Mouse (Mus musculus): ENCODE results near the gene Sprn. TPM values are rescaled to one million over a fixed set of nuclear protein-coding genes. Genes with fewer than 3 reads are reported as not detected.
"Not testable (repeated sequence)": the region's sequence is repeated elsewhere in the genome, so short reads cannot be mapped to it uniquely, and the experiment has no call there.

The Sprn gene
- total RNA-seq, 2 experiments from 2014 or later: 135 to 144 TPM

DNA sequence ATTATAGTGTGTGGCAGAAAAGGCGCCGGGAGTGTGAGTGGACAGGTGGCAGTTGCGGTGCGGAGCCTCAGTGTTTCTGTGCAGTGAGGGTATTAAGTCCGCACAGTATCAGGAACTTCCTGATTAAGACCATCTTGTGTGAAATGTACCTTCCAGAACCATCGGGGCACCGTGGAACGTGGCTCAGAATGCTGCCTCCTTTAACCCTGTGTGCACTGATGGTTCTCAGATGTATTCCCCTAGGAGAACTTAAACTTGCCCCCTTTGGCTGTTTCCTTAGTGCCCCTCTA lies 16.7 kb downstream of the Sprn start:
- DNase-seq (ENCODE audit: extremely low spot score in 1 of 2, low spot score in 2 of 2): no peak
- peak overlapping the region; percentile 96 for H3K27ac ChIP-seq

DNA sequence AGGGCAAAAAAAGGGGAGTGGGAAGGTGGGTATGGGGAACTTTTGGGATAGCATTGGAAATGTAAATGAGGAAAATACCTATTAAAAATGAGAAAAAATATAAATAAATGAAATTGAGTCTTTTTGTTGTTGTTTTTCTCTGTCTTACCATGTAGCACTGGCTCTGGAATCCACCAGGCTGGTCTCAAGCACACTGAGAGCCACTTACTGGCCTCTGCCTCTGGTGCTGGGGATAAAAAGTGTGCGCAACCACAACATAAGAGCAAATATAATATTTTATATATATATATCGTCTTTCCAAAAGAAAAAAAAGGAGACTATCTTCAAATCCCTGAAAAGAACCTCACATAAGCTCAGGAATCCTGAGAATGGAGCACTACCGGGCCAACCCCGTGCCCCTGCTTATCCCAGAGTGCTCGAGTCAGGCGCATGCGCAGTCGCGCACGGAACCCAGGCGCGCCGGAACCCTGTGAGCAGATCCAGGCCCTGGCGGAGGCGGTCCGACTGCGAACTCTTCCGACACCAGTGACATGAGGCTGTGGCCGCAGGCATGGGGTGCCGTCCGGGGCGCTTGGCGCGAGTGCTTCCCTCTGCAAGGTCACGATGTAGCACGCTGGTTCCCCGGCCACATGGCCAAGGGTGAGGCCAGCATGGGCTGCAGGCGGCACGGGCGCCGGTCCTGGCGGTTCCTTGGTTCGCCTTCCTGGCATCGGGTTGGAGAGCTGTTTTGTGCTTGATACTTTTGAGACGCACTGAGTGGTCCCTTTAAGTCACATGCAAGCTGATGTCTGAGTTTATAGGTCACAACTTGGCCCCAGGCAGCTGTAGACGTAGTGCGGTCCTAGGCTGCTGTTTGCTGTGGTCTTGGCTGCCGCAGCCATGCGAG lies 17.3 kb downstream of the Sprn start, which contains the start of gene Mtg1:
Mtg1 (plus strand) TSS at position 430 of the 886 bp plus-strand sequence.
- intact Hi-C loops (cut with DNase I): loop anchor here (1.0 kb wide), 1 partner anchor 35 kb away; the partner anchor contains the start of gene Fuom
- TF ChIP-seq CTCF (IDR thresholded peaks at IDR 0.05): no peak
- peak; percentile 97 to 98 for DNase-seq (ENCODE audit: extremely low spot score in 1 of 2, low spot score in 2 of 2)
- peak within 1 kb of the TSS; percentile 96 for H3K27ac ChIP-seq
- peak within 1 kb of the TSS; percentile 80 for H3K4me3 ChIP-seq

More for the DNA sequence above, 16.7 kb downstream of the Sprn start:
- intact Hi-C loops (cut with DNase I): no loop called here
- peak overlapping the region; percentile 80 for H3K4me3 ChIP-seq
- no peak for TF ChIP-seq CTCF (IDR thresholded peaks at IDR 0.05)

DNA sequence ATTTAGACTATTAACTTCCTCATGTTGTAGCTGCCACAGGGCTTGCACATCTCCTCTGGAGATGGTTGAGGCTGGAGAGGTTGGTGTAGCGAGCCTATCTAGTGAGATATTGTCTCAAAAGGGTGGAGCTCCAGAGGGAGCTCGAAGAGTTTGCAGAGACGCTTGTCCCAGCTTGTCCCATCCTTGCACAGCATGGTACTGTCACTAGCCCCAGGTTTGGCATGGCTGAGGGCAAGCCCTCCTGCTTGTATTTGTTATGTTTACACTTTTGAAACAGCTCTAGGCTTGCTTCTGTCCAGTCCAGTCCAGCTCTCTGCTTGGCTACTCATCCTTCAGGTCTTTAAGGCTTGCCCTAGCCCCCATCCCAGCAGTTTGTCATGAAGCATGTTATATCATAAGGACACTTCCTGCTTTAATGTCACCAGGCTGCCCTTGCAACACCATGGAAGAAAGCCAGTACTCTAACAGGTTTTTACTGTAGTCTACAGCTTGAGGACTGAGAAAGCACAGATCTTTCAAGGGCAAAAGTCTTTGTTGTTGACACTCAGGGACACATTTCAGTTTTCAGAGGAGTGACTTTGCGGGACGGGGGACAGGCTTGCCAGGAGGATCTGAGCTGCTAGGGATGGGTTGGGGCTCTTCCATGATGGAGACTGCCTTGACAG lies 19.4 kb downstream of the Sprn start:
- no peak for TF ChIP-seq CTCF (IDR thresholded peaks at IDR 0.05)
- intact Hi-C loops (cut with DNase I): no loop called here
- no peak for DNase-seq (ENCODE audit: extremely low spot score in 1 of 2, low spot score in 2 of 2)
- no peak overlapping the region for H3K27ac ChIP-seq
- H3K4me3 ChIP-seq: no peak overlapping the region

DNA sequence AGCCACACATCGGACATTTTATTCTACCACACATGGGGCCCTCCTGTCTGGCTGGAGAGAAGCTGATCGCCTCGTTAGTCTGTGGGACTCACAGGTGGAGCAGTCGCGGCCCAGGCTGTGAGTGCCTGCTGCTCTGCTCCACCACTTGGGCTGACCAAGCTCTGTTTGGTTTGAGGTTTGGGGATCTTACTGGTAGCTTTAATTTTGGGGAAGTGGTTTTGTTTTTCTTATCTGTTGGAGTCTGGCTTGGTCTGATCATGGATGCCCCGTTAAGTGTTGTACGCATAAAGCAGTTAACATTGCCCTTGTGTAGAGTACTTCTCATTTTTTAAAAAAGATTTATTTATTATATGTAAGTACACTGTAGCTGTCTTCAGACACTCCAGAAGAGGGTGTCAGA lies 20.6 kb downstream of the Sprn start:
- intact Hi-C loops (cut with DNase I); H3K27ac ChIP-seq; DNase-seq (ENCODE audit: extremely low spot score in 1 of 2, low spot score in 2 of 2); H3K4me3 ChIP-seq: not testable (repeated sequence)

DNA sequence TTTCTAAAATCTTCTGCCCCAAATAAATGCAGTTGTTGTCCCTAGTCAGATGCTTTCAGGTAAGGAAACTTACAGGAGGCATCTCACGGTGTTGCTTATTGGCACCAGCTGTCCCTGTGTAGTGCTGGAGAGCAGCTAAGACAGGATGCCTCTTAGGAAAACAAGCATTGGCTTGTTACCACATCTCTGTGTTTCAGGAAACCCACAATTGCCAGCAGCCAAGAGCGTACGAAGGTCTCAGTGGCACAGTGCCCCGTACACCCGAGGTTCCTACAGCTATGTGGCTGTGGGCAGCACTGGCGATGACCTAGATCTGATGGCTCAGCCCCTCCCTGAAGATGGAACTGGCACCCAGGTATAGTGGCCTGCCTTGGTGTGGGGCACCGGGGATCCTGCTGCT lies 22.5 kb downstream of the Sprn start:
- DNase-seq (ENCODE audit: extremely low spot score in 1 of 2, low spot score in 2 of 2); H3K4me3 ChIP-seq; intact Hi-C loops (cut with DNase I): not testable (repeated sequence)

DNA sequence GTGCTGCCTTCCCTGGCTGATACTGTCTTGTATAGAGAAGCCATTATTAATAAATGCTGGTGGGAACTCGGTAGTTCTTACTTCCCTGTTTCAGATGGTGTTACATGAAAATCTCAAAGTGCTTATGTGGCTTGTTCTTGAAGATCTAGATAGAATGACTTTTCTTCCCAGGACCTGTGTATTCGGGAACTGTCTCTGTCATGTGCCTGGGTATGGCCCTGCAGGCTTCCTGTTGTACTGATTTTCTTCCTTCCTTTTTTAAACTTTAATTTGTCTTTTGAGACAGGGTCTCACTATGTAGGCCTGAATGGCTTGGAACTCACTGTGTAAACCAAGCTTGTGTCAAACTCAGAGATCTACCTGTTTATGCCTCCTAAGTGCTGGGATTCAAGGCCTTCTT lies 26.8 kb downstream of the Sprn start:
- no peak overlapping the region for H3K4me3 ChIP-seq
- intact Hi-C loops (cut with DNase I): no loop called here
- H3K27ac ChIP-seq: no peak overlapping the region
- DNase-seq (ENCODE audit: extremely low spot score in 1 of 2, low spot score in 2 of 2): no peak
- TF ChIP-seq CTCF (IDR thresholded peaks at IDR 0.05): no peak

More for the DNA sequence above, 22.5 kb downstream of the Sprn start:
- H3K27ac ChIP-seq: not testable (repeated sequence)

DNA sequence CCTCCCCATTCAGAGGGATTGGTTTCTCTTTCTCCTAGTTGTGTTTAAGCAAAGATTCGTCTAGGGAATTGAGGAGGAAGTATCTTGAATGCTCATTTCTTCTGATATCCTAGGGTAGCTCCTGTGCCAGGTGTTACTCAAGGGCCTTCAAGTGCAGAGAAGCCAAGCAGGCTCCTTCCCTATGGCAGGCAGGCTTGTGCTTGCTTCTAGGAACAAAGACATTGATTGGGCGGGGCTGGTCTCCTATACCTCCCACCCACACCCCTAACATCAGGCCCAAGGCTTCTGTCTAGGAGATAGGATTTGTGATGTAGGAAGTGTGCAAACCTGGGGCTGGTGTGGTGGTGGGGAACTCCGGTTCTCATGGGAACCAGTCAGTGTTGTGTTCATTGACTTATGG lies 27.7 kb downstream of the Sprn start:
- intact Hi-C loops (cut with DNase I): no loop called here
- no peak overlapping the region for H3K4me3 ChIP-seq
- no peak for TF ChIP-seq CTCF (IDR thresholded peaks at IDR 0.05)

DNA sequence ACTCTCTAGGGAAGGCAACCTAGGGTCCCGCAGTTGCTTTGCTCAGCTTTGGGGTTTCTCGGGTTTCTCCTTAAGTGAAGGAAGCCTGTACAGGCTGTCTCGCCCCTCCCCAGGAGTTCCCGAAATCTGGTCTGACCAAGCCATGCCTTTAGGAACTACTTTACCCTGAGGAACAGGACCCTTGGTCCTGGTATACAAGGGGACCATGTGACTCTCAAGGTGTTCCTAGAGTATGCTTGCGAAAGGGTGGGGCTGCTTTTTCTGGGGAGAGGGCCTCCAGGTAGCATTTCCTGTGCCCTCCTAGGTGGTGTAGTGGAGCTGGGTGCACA lies 28.7 kb downstream of the Sprn start:
- no peak for DNase-seq (ENCODE audit: extremely low spot score in 1 of 2, low spot score in 2 of 2)
- TF ChIP-seq CTCF (IDR thresholded peaks at IDR 0.05): no peak
- Histone ChIP-seq H3K4me3 (peak overlapping the region; percentile 97), H3K27ac (peak overlapping the region; percentile 84)
- intact Hi-C loops (cut with DNase I): no loop called here

More for the DNA sequence above, 27.7 kb downstream of the Sprn start:
- DNase-seq (ENCODE audit: extremely low spot score in 1 of 2, low spot score in 2 of 2): no peak
- H3K27ac ChIP-seq: no peak overlapping the region

DNA sequence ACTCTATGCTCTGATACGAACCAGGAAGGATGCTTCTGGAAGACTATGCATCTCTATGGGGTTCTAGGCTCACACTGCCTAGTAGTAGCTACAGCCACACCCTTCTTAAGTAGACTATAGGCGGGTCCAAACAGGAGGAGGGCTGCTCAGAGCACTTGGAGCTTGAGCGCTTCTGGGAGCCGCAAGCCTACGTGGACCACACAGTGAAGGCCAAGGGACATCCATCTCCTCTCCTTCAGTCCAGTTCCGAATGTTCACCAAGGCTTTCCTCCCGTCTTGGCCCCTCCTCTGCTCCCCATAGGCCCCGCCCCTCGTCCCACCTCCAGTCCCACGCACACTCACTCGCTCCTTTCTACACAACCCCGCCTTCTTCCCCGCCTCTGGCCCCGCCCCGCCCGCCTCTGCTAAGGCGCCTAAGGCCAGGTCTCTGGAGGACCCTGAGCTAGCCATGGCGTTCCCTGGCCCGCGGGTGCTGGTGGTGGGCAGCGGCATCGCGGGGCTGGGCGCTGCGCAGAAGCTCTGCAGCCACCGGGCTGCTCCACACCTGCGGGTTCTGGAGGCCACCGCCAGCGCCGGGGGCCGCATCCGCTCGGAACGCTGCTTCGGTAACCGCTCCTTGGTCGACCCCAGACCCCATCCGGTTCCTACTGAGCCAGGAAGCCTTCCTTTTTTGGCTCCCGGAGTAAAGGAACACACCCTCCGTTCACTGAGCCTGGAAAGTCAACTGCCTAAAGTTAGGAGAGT lies 29.2 kb downstream of the Sprn start:
- TF ChIP-seq CTCF (IDR thresholded peaks at IDR 0.05): no peak
- DNase-seq (ENCODE audit: extremely low spot score in 1 of 2, low spot score in 2 of 2): peak; percentile 84 to 88
- intact Hi-C loops (cut with DNase I): loop anchor here (1.0 kb wide), 1 partner anchor 23 kb away; the partner anchor contains the start of gene Fuom
- Histone ChIP-seq H3K4me3 (peak overlapping the region; percentile 97), H3K27ac (peak overlapping the region; percentile 84)

DNA sequence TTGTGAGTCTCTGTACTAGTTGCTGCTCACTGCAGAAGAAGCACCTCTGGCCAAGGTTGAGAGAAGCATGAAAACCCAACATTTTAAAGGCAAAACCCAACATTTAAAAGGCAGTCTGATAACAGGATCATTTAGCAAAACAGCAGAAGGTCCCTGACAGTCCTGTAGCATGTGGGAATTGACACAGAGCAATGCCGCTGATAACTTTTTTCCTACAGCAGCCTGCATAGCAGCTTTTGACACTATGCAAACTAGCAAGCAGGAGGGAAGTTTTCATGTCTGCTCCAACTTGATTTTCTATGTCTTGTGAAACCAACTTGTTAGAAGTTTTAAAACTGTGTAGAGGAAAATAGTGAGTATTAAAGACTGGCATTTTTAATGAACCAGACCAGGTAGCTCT lies 30.3 kb downstream of the Sprn start:
- Histone ChIP-seq H3K4me3 (no peak overlapping the region), H3K27ac (no peak overlapping the region)
- no peak for DNase-seq (ENCODE audit: extremely low spot score in 1 of 2, low spot score in 2 of 2)
- TF ChIP-seq CTCF (IDR thresholded peaks at IDR 0.05): no peak
- intact Hi-C loops (cut with DNase I): no loop called here

DNA sequence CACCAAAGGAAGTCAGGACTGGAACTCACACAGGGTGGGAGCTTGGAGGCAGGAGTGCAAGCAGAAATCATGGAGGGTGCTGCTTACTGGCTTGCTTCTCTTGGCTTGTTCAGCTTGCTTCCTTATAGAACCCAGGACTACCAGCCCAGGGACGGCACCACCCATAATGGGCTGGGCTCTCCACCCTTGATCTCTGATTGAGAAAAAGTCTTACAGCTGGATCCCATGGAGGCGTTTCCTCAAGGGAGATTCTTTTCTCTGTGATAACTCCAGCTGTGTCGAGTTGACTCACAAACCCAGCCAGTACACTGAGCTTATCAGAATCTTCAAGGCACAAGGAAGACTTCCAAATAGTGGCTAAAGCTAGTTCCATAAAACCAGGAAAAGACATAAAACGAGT lies 31.9 kb downstream of the Sprn start:
- Histone ChIP-seq H3K4me3 (no peak overlapping the region), H3K27ac (no peak overlapping the region)
- TF ChIP-seq CTCF (IDR thresholded peaks at IDR 0.05): no peak
- DNase-seq (ENCODE audit: extremely low spot score in 1 of 2, low spot score in 2 of 2): no peak
- intact Hi-C loops (cut with DNase I): no loop called here

DNA sequence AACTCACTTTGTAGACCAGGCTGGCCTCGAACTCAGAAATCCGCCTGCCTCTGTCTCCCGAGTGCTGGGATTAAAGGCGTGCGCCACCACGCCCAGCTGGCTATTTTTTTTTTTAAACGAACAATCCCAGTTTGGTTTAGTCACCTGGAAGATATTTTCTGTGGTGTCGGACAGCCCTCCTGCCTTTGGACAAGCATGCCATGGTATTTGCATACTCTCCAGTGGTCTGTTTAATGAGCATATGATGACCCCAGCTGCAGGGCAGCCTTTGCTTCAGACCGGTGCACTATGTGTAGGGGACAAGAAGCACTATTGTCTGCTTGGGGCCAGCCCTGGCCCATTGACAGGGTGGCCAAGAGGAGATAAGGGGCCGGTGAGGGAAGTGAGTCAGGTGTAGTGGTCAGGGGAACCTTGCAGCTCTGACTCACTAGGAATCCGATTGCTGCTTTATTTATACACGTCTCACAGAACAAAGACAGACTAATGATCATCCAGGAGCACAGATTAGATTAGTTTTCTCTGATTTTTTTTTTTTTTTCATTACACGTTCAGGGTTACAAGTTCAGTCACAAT lies 33.3 kb downstream of the Sprn start:
- Histone ChIP-seq H3K4me3 (no peak overlapping the region), H3K27ac (no peak overlapping the region)
- TF ChIP-seq CTCF (IDR thresholded peaks at IDR 0.05): no peak
- intact Hi-C loops (cut with DNase I): no loop called here
- DNase-seq (ENCODE audit: extremely low spot score in 1 of 2, low spot score in 2 of 2): no peak

Data from left cerebral cortex, adult 2 months (tissue).